Mouse (Mus musculus): Measurements from ENCODE around the gene Arhgef19. TPM values are rescaled to one million over a fixed set of nuclear protein-coding genes. Genes with fewer than 3 reads are reported as not detected.

Arhgef19 gene
- 10.4 and 11.8 TPM in 2 replicates for polyA plus RNA-seq (2012; rRNA removed)

- peak in 1 of 2 experiments; percentile 64 for DNase-seq (ENCODE audit: extremely low spot score in 1 of 2, low spot score in 1 of 2)
These were observed at the start of gene Arhgef19 for GRCm38 (mm10) chr4:141239388-141240125. Gene Arhgef19 (plus strand): TSS chr4:141239499.

DNA sequence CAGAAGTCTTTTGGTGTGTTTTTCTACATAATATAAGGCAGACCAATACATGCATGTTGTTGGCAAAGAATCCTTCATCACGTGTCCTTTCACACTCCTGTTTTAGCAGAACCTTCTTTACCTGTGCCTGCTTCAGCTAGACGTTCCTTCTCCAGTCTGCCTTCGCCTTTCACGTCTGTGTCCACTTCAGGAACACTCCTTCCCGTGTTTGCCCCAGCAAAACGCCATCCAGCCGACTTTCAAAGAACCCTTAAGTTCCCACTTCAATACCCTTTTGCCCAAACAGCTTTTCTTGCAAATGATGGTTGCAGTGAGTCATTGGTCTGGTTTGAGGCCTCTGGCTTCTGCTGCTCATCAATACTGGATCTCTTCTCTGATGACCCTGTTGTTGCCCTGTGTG, 48.0 kb upstream of the Arhgef19 start:
- DNase-seq (ENCODE audit: extremely low spot score in 1 of 2, low spot score in 1 of 2): no peak

DNA sequence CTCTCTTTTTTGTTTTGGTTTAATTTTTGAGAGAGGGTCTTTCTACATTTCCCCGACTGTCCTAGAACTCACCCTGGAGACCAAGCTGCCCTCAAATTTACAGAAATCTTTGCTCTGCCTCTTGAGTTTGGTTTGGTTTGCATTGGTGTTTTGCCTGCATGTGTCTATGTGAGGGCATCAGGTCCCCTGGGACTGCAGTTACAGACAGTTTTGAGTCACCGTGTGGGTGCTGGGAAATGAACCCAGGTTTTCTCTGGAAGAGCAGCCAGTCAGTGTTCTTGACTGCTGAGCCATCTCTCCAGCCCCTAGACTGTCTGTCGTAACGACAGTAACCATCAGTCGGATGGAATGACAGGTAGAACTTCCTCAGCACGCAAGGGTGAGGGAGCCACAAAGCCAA, 44.7 kb upstream of the Arhgef19 start:
- no peak for DNase-seq (ENCODE audit: extremely low spot score in 1 of 2, low spot score in 1 of 2)

GRCm38 (mm10) chr4:141196981-141197685, 42.2 kb upstream of the Arhgef19 start:
- DNase-seq (ENCODE audit: extremely low spot score in 1 of 2, low spot score in 1 of 2): no peak

- DNase-seq (ENCODE audit: extremely low spot score in 1 of 2, low spot score in 1 of 2): no peak
These were observed 41.6 kb upstream of the Arhgef19 start for GRCm38 (mm10) chr4:141197686-141198035.

DNA sequence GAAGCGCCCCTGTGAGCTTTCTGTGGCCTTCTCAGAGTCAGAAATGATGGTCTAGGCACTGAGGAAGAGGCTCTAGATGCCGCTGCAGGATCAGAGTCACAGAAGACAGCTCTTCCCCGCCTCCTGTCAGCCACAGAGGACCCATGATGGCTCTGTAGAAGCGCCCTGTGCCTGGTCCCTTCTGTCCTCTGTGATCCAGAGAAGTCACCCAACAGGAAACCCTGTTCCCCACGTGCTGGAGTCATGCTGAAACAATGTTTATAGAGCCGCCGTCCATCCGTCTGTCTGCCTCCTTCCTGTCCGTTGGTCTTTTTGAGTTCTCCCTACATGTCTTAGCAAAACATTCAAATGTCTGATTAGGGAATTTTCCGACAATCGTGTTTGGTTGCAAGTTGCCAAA, 38.4 kb upstream of the Arhgef19 start:
- DNase-seq (ENCODE audit: extremely low spot score in 1 of 2, low spot score in 1 of 2): no peak

GRCm38 (mm10) chr4:141202192-141202591, 37.1 kb upstream of the Arhgef19 start:
- no peak for DNase-seq (ENCODE audit: extremely low spot score in 1 of 2, low spot score in 1 of 2)

DNA sequence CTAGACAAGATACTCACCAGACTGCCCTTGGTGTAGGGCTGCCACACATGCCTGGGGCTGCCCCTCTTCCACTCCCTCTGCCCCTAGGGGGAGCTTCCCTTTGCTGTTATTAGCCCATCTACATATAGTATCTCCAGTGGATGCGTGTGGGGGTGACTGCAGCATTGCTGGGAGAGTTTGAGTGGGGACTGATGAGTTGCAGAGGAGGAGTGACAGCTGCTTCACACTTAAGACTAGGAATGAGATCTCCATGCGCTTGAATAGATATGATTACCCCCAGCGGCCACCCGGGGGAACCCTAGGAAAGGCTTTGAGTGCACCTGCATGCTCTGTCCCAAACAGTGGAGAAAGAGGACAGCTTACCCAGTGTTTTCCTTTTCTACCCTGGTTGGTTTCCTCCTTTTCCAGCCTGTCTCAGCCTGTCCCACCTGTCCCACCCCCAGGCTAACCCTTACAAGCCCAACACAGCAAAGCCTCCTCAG, 34.7 kb upstream of the Arhgef19 start:
- DNase-seq (ENCODE audit: extremely low spot score in 1 of 2, low spot score in 1 of 2): peak in 1 of 2 experiments; percentile 53

DNA sequence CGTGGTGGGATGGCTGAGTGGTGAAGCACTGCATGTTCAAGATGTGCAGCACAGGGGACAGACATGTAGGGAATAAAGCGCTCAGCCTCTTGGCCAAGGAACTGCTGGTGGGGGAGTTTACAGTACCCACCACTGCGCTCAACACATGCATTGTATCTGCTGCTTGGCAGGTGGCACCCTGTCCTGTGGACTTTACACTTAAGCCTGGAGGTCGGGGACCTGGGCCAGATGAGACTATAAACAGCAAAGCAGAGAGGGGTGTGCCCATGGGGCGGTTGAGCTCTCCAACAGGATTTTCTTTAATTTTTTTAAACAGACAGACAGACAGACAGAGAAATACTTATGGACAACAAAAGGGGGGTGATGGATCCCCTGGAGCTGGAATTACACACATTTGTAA, 32.2 kb upstream of the Arhgef19 start:
- no peak for DNase-seq (ENCODE audit: extremely low spot score in 1 of 2, low spot score in 1 of 2)

DNA sequence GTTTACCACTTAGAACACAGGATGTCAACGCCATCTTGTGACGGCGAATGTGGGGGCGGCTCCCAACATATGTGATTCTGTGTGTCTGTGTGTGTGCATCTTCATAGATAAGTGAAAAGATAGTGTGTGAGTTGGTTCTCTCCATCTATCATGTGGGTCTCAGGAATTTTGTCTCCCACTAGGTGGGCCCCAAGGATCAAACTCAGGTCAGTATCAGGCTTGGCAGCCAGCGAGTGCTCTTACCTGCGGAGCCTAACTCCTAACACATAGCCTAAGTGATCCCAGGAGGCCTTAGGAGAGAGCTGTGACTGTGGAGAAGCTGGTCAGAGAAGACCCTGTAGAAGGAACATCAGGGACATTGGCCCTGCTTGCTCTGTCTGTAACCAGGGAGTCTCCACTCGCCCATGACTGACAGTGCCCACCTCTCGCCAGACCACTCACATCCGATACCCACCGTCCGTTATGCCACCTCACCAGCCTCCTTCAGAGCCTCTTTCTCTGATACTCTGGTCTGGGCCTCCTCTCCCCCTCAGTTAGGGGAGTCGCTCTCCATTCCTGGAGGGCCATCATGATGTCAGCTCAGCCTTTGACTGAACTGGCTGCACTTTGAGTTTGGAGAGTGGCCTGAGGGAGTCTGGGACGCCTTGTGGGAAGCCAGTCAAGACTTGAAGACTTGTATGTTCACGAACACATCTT, 28.6 kb upstream of the Arhgef19 start:
- no peak for DNase-seq (ENCODE audit: extremely low spot score in 1 of 2, low spot score in 1 of 2)

DNA sequence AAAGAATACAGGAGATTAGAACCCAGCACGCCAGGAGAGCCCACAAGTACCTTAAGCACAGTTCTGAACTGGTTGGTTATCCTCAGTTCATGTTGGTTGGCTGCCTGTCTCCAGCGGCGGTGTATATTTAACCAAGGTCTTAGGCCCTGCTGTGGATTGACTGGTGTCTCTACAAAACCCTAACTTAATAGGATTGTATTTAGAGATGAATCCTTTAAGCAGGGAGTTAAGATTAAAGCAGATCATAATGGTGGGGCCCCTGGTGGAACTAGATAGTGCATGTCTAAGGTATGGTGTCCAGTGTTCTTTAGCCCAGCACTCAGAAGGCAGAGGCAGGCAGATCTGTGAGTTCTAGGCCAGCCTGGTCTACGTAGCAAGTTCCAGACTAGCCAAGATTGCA, 27.7 kb upstream of the Arhgef19 start:
- no peak for DNase-seq (ENCODE audit: extremely low spot score in 1 of 2, low spot score in 1 of 2)

DNA sequence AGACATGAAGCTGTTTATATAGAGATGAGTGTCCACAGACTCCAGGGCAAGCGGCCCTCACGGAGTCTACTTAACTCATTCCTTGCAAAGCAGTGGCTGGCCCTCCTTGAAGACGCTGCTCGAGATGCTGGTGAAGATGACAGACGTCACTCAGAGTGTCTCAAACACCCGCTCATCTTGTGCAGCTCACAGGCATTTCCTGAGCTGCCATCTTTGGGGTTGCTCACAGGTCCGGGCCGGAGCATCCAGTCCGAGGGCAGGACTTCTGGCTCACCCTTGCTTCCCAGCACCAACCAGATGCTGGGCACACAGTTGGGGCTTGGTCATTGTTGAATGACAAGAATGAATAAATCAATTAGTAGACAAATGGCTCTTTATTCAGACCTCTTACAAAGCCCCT, 26.4 kb upstream of the Arhgef19 start:
- no peak for DNase-seq (ENCODE audit: extremely low spot score in 1 of 2, low spot score in 1 of 2)

DNA sequence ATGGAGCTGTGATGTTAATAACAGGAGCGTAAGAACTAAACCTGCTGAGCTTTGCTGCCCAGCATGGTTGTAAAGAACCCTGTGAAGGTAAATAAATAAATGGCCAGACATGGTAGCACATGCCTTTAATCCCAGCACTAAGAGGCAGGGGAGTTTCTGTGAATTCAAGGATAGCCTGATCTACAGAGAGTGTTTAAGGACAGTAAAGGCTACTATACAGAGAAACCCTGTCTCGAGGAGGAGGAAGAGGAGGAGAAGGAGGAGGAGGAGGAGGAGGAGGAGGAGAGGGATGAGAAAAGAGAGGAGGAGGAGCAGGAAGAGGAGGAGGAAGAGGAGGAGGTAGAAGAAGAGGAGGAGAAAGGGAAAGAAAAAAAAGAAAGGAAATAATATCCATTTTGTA, 26.0 kb upstream of the Arhgef19 start:
- no peak for DNase-seq (ENCODE audit: extremely low spot score in 1 of 2, low spot score in 1 of 2)

- DNase-seq (ENCODE audit: extremely low spot score in 1 of 2, low spot score in 1 of 2): peak; percentile 85 to 97
These were observed 25.4 kb upstream of the Arhgef19 start, which contains the start of gene Rsg1 for GRCm38 (mm10) chr4:141213770-141214336. Gene Rsg1 (plus strand): TSS chr4:141213956.

- DNase-seq (ENCODE audit: extremely low spot score in 1 of 2, low spot score in 1 of 2): no peak
These were observed 24.9 kb upstream of the Arhgef19 start for GRCm38 (mm10) chr4:141214337-141214851.

- DNase-seq (ENCODE audit: extremely low spot score in 1 of 2, low spot score in 1 of 2): no peak
These were observed 19.6 kb upstream of the Arhgef19 start for GRCm38 (mm10) chr4:141219583-141220213.

DNA sequence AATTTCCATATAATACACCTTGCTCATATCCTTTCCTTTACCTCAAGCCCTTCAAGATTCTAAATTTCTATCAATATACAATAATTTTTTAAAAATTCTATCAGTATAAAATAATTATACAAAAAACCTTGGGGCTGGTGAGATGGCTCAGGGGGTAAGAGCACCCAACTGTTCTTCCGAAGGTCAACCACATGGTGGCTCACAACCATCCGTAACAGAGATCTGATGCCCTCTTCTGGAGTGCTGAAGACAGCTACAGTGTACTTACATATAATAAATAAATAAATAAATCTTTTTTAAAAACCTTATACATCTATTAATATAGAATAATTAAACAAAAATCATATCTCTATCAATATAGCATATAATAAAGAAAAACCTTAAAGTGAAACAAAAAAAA, 17.5 kb upstream of the Arhgef19 start:
- no peak for DNase-seq (ENCODE audit: extremely low spot score in 1 of 2, low spot score in 1 of 2)

DNA sequence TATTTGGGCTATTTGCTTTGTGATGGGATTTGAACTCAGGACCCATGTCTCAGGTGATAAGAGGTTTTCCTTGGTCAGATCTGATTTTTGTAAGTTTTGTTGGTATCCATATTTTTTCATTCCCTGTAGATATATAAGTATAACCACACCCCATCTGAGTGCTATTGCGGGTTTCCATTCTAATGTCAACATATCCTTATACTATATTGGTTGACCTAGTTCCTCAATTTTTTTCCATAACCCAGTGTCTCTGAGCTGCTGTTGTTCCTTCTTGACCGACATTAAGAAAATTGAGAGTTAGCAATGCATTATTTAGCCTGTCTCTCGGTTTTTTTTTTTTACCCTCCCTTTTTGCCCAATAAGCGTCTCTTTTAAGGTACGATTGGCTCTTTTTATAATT, 16.5 kb upstream of the Arhgef19 start:
- DNase-seq (ENCODE audit: extremely low spot score in 1 of 2, low spot score in 1 of 2): no peak

DNA sequence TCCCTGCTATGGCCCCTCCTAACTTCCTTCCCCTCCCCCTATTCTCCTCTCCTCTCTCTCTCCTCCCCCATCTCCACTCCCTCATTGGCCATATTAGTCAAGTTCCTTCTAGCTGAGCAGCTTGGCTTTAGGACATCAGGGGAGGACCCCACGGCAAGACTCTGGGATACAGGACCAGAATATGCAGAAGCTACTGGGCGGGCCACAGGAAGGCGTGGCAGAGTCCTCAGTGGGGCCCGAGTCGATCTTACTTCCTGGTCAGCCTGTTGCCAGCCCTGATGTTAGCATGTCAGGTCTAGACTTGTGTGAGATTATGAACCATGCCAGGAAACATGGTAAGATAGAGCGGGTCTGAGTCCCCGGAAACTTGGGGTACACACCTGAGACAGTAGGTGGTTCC, 10.6 kb upstream of the Arhgef19 start:
- no peak for DNase-seq (ENCODE audit: extremely low spot score in 1 of 2, low spot score in 1 of 2)

GRCm38 (mm10) chr4:141233196-141233595, 6.1 kb upstream of the Arhgef19 start:
- DNase-seq (ENCODE audit: extremely low spot score in 1 of 2, low spot score in 1 of 2): no peak
